Mouse (Mus musculus) macrophage (primary cell): ENCODE results near the gene Gdf2. TPM values are rescaled to one million over a fixed set of nuclear protein-coding genes. Genes with fewer than 3 reads are reported as not detected.

Experiments
- H3K27ac ChIP-seq: fragments of 350-480 bp; formaldehyde crosslinking; 2 replicates; pipeline ENCODE4 v1.9.0; 2021
- H3K36me3 ChIP-seq: fragments of 350-480 bp; formaldehyde crosslinking; 2 replicates; pipeline ENCODE4 v1.9.0; 2021; ENCODE audit errors: inconsistent target
- H3K4me3 ChIP-seq: fragments of 350-480 bp; formaldehyde crosslinking; 2 replicates; pipeline ENCODE4 v1.9.0; 2021; ENCODE audit errors: inconsistent target
- H3K79me2 ChIP-seq: fragments of 350-480 bp; formaldehyde crosslinking; 2 replicates; pipeline ENCODE4 v1.9.0; 2021; ENCODE audit errors: inconsistent target
- WGBS: methylation state at CpG from one replicate; pipeline ENCODE4 v1.1.7; 2026; ENCODE audit warnings: inconsistent platforms; ENCODE audit not compliant: missing documents; 5-methylcytosine and 5-hydroxymethylcytosine counted together
- polyA plus RNA-seq: library from polyadenylated mRNA; stranded (reverse); fragments of 250-400 nt; gene quantifications from 3 replicates; pipeline ENCODE4 v1.2.4, GENCODE M21; 2018; ENCODE audit warnings: inconsistent platforms

Gdf2 gene
- polyA plus RNA-seq, 1 experiment from 2014 or later = not detected

- Histone ChIP-seq H3K36me3 (no peaks in the 10 kb centered on the region), H3K79me2 (no peaks in the 10 kb centered on the region), H3K4me3 (no peak overlapping the region), H3K27ac (no peak overlapping the region)
- WGBS = 52% methylated on average over 3 of the region's 3 CpGs
These were observed 48.4 kb downstream of the Gdf2 start for GRCm38 (mm10) chr14:33989201-33989600.

GRCm38 (mm10) chr14:33991971-33992370 is 51.1 kb downstream of the Gdf2 start:
- Histone ChIP-seq H3K79me2 (no peaks in the 10 kb centered on the region), H3K27ac (no peak overlapping the region), H3K36me3 (no peaks in the 10 kb centered on the region), H3K4me3 (no peak overlapping the region)
- 76% methylated on average over 4 of the region's 4 CpGs for WGBS

DNA sequence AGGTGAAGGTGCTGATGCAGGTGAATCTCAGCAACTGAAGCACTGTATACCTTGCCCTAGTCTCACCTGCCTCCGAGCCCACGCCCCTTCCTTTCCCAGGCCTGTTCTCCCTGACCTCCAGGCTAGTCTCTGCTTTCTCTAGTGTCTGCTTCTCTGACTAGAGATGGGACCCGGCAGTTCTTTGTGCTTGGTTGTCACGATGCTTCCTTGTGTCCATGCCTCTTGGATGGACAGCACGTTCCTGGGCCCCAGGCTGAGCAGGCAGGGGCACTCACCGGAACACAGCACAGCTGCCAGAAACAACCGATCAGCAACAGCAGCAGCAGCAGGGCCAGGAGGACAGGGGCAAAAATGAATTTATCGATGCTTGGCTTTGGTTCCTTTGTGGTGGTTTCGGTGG is 52.2 kb downstream of the Gdf2 start:
- H3K36me3 ChIP-seq = no peaks in the 10 kb centered on the region
- no peak overlapping the region for H3K27ac ChIP-seq
- H3K79me2 ChIP-seq = no peaks in the 10 kb centered on the region
- H3K4me3 ChIP-seq = no peak overlapping the region
- WGBS = 86% methylated on average over 8 of the region's 9 CpGs

DNA sequence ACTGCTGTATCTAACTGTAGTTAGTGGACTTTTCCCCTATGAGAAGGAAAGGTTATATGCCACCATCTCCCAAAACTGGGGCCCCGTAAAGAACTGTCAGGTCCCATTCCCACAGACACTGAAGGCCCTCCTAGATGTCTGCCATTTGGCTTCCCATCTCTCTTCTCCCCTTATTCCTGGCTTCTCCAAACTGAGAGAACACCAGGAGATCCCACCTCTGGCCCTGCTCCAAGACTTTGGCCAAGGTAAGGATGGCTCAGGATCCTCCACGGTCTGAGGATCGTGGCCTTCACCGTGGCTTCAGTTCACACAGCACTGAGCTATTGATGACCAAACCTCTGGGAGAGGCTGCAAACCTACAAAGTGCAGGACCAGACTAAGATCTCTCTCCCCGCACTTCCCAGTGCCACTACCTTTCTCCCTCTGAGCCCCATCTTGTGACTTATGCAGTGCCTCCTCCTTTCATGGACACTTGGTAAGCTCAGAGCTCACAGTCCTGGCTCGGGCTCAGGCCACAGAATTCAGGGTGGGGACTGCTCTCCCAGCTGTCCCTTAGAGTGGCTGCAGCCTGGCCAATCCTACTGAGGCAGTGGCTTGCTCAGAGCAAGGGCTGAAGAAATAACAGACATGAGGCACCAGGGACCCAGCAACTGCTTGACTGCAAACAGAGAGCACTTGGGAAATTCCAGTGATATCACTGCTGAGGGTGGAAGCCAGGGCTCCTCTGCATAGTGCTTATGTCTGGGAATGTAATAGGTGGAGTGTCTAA is 52.9 kb downstream of the Gdf2 start:
- WGBS = 89% methylated on average over 6 of the region's 6 CpGs
- no peak overlapping the region for H3K27ac ChIP-seq
- no peaks in the 10 kb centered on the region for H3K36me3 ChIP-seq

More for the DNA sequence above, 52.9 kb downstream of the Gdf2 start:
- Histone ChIP-seq H3K4me3 (no peak overlapping the region), H3K79me2 (no peaks in the 10 kb centered on the region)

Other genes with a start within 250 kb of the Gdf2 start
- gene Gdf10, start 17.5 kb upstream of the Gdf2 start, polyA plus RNA-seq = not detected in 3 replicates
- gene Rbp3, start 13.0 kb downstream of the Gdf2 start, polyA plus RNA-seq = not detected in 3 replicates
- gene Zfp488, start 37.7 kb downstream of the Gdf2 start, polyA plus RNA-seq = not detected in 3 replicates
- gene Gm30083, start 74.1 kb downstream of the Gdf2 start, polyA plus RNA-seq = not detected in 3 replicates
- gene Gm5460, start 75.7 kb downstream of the Gdf2 start, polyA plus RNA-seq = not detected in 3 replicates
- gene Antxrl, start 111.7 kb downstream of the Gdf2 start, polyA plus RNA-seq = not detected in 3 replicates
- not detected in 3 replicates for gene Anxa8, start 144.9 kb downstream of the Gdf2 start, polyA plus RNA-seq
- gene A630023A22Rik, start 161.7 kb downstream of the Gdf2 start, polyA plus RNA-seq = not detected in 3 replicates
- gene Npy4r, start 211.4 kb downstream of the Gdf2 start, polyA plus RNA-seq = not detected in 3 replicates